Mouse (Mus musculus) duodenum, adult 2 months (tissue): ENCODE data around the gene Lrrc59. TPM values are rescaled to one million over a fixed set of nuclear protein-coding genes. Genes with fewer than 3 reads are reported as not detected.

Experiments used
- polyA plus RNA-seq: library from polyadenylated mRNA; depleted of rRNA; stranded (reverse); fragments of >200 nt; gene quantifications from 2 replicates; pipeline ENCODE4 v1.2.3, GENCODE M21; 2012; ENCODE audit warnings: low replicate concordance; rRNA removed

Gene Lrrc59
- polyA plus RNA-seq: 115 and 176 TPM in 2 replicates

DNA sequence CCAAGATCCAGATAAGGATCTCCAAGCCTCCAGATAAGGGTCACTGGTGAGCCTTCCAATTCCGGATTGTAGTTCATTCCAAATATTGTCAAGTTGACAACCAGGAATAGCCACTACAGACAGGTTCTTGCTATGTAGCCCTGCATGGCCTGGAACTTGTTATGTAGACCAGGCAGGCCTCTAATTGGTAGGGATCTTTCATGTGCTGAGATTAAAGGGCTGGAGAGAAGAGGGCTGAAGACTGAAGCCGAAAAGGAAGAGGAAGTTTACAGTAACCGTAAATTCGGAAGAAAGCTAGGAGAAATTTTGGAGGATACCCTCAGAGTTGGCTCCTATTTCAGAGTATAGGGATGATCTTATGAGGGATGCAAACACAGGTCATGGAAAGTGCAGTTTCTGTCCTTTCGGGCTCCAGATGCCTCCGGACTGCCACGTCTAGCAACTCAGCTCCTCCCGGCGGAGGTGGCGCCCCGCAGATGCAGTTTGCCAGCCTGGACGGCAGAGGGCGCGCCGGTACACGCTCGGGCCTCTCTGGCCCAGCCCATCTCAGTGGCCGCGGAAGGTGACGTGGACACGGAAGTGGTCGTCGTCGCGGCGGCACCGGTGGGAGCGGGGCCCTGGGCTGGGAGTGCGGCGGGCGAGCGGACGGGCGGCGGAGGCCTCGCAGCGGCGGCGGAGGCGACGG lies at the start of gene Lrrc59:
Lrrc59 (plus strand) TSS at position 569 of the 685 bp plus-strand sequence.

DNA sequence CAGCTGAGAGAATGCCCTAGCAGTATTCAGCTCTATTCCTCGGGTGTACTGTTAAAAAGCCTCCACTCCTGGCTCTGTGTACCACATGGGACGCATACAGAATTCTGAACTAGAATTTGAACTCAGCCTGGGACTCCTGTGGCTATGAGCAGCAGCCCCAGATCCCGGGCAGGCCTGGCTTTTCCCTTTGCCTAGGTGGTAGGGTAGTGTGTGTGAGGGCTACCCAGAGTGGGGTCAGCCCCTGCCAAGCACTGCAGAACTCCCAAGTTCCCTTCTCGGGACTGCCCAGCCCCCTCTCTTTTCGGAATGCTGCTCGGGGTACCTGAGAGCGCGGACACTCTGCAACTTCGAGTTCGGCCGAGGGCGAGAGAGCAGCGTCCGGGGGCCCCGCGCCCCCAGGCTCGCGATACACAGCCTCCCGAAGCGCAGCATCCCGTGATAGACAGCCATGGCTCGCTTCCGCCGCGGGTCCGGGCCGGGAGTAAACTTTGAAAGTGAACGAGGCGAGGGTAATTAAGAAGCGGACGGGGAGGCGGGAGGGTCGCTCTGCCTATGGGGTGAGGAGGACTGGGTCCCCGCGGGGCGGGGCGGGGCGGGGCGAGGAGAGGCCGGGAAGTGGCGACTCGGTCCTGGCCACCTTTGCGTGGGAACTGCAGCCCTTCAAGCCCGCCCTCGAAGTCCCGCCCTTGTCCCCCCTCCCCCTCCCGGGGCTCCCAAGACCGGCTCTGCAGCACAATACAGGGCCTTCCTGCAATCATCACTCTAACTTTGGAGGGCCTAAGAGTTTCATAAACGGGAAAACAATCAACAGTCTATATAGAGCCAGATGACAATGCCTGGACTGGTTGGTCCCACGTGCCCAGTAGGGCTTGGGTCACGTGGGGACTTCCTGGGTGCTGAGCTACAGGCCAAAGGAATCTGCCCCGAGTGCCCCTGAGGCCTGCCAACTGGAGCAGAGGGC lies 28.0 kb upstream of the Lrrc59 start, which contains the start of gene Acsf2:
Acsf2 (minus strand) TSS at position 551 of the 961 bp plus-strand sequence.

DNA sequence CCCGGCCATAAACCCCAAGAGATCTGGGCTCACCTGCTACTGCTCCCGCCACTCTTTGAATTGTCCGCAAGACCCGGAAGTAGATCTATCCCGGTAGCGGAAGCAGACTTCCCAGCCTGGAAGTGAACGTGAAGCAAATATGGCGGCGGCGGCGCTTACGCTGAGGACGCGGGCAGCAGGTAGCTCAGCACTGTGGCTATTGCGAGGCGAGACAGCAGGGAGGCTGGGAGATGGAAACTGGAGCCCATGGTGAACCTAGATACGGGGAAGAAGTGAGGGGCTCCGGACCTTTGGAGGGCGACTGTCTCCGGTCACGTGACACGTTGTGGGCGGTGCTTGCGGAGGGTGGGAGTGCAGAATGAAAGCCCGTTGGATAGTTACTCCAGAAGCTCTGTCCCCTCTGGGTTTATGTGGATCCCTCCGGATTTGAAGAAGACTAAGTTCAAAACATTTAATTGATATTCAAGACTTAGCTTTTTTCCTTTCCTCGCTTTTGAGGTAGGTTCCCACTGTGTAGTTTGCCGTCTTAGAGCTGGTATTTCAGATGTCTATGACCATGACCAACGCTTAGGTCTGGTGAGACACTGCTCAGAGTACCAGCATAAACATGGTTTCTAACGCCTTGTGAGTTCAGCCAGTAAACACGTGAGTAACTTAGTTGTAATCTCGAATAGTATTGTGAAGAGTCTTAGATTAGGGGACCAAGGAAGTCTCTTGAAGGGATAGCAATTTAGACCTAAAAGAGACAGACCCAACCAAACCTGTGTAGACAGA lies 24.3 kb downstream of the Lrrc59 start, which contains the start of the genes Mrpl27 and Eme1:
Mrpl27 (plus strand) TSS at position 105 of the 774 bp plus-strand sequence.
Eme1 (minus strand) TSS at position 302 of the 774 bp plus-strand sequence.

DNA sequence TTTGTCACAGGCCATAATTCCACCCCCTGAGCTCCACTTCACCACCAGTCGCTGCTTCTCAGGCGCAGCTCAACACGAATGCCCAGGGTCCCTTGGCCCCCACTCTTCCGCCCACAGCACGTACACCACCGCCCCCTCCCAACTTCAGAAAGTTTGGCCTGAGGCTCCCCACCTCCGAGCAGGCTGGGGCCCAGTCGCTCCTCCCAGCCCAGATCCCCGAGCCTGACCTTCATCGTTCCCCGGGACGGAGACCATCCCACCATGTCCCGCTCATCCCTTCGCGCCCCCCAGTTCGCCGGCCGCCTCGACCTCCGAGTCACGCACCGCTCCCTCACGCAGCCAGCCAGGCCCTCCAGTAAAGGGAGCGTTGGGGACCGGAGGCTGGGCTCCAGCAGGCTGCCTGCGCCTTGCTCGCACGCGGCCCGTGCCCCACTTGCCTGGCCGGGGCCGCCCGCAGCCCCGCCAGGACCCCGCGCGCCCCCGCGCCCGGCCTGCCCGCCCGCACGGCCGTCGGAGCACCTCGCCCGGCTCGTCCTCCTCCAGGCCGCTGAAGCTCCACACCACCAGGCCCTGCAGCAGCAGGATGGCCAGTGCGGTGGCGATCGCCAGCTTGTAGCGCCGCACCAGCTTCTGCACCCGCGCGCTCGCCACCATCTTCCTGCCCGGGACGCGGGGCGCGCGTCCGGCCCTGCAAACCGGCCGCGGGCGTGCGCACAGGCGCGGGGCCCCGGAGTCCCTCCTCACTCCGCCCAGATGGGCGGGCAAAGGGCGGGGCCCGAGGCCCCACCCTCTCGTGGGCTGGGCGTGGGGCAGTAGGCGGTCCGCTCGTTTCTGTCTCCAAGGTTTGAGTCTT lies 47.4 kb downstream of the Lrrc59 start, which contains the start of gene Xylt2:
Xylt2 (minus strand) TSS at position 762 of the 853 bp plus-strand sequence.

Other genes with a start within 250 kb of the Lrrc59 start
- gene Abcc3, start 236.8 kb upstream of the Lrrc59 start, polyA plus RNA-seq: 70.3 and 173 TPM in 2 replicates
- 7.5 and 15.5 TPM in 2 replicates for gene Cacna1g, start 155.6 kb upstream of the Lrrc59 start, polyA plus RNA-seq
- 0.08 TPM in 1 of 2 replicates, not detected in the other for gene Spata20, start 143.6 kb upstream of the Lrrc59 start, polyA plus RNA-seq
- gene Epn3, start 129.8 kb upstream of the Lrrc59 start, polyA plus RNA-seq: 4.1 and 10.7 TPM in 2 replicates
- gene Mycbpap, start 108.0 kb upstream of the Lrrc59 start, polyA plus RNA-seq: 1.9 and 2.7 TPM in 2 replicates
- 4.8 and 7.6 TPM in 2 replicates for gene Rsad1, start 80.5 kb upstream of the Lrrc59 start, polyA plus RNA-seq
- 1.3 and 66.7 TPM in 2 replicates for gene Chad, start 64.7 kb upstream of the Lrrc59 start, polyA plus RNA-seq
- gene Acsf2, start 27.9 kb upstream of the Lrrc59 start, polyA plus RNA-seq: 29.7 and 35.2 TPM in 2 replicates
- gene Mrpl27, start 24.0 kb downstream of the Lrrc59 start, polyA plus RNA-seq: 16.2 and 23.4 TPM in 2 replicates
- 0.92 and 1.4 TPM in 2 replicates for gene Eme1, start 24.2 kb downstream of the Lrrc59 start, polyA plus RNA-seq
- 23.8 and 24.6 TPM in 2 replicates for gene Xylt2, start 47.7 kb downstream of the Lrrc59 start, polyA plus RNA-seq
- gene Gm11541, start 74.7 kb downstream of the Lrrc59 start, polyA plus RNA-seq: 0.05 TPM in 1 of 2 replicates, not detected in the other
- gene Cdc34b, start 112.0 kb downstream of the Lrrc59 start, polyA plus RNA-seq: 0.09 TPM in 1 of 2 replicates, not detected in the other
- 0.24 TPM in 1 of 2 replicates, not detected in the other for gene Tmem92, start 152.9 kb downstream of the Lrrc59 start, polyA plus RNA-seq